Mouse (Mus musculus) left cerebral cortex, adult 11 months (tissue): ENCODE results near the gene Vil1.

ENCODE experiments used
- DNase-seq: peaks from one replicate; pipeline ENCODE4 v3.0.0; 2022; ENCODE audit warnings: low spot score

Gene Vil1

GRCm38 (mm10) chr1:74415143-74415542 is 6.0 kb downstream of the Vil1 start:
- DNase-seq, result no peak

- DNase-seq, result no peak
Observed at GRCm38 (mm10) chr1:74418747-74419439, 9.7 kb downstream of the Vil1 start.

- no peak for DNase-seq
Observed at GRCm38 (mm10) chr1:74419440-74419794, 10.2 kb downstream of the Vil1 start.

- DNase-seq, result no peak
Observed at GRCm38 (mm10) chr1:74423147-74423546, 14.0 kb downstream of the Vil1 start.

GRCm38 (mm10) chr1:74425845-74426244 is 16.7 kb downstream of the Vil1 start:
- DNase-seq, result no peak

GRCm38 (mm10) chr1:74433220-74433619 is 24.0 kb downstream of the Vil1 start:
- DNase-seq, result no peak

GRCm38 (mm10) chr1:74434596-74434995 is 25.4 kb downstream of the Vil1 start:
- no peak for DNase-seq

GRCm38 (mm10) chr1:74435563-74435962 is 26.4 kb downstream of the Vil1 start:
- no peak for DNase-seq

GRCm38 (mm10) chr1:74437702-74438427 is 28.7 kb downstream of the Vil1 start:
- peak; percentile 59 for DNase-seq

GRCm38 (mm10) chr1:74439166-74439876 is 30.1 kb downstream of the Vil1 start:
- peak; percentile 25 for DNase-seq

GRCm38 (mm10) chr1:74444538-74444937 is 35.4 kb downstream of the Vil1 start:
- no peak for DNase-seq

- DNase-seq, result no peak
Observed at GRCm38 (mm10) chr1:74452611-74453045, 43.5 kb downstream of the Vil1 start.

- DNase-seq, result peak; percentile 18
Observed at GRCm38 (mm10) chr1:74460273-74460672, 51.1 kb downstream of the Vil1 start.
